Mouse (Mus musculus): Measurements from ENCODE around the gene Nedd9.

DNA sequence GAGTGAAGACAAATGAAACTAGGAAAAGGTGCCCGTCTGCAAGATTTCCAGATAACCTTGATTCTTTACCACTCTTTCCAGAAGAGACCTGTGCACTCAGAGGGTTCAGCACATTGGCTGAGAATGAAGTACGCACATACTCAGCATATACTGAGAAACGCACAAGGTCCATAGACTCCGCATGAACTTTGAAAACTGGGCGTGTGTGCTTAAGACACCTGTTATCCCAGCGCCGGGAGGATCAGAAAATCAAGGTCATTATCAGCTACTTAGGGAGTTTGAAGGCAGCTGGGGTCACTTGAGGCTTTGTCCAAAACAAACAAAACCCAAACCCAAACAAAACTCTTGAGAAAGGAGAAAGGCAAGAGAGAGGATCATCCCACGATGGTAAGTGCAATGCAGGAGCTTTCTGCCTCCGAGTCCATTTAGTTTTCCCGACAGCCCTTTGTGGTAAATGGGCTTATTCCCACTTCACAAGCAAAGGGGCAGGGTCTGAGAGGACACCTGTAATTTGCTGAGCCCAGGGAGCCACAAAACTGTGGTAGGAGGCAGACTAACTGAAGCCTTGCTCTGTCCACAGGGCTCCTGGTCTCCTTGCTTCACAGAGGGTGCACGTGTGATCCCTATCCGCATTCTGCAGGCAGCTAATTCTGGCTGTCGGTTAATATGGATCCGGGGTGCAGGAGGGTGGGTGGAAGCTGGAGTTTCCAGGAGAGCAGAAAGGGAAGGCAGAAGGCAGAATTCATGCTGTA, 153.1 kb downstream of the Nedd9 start:
- TF ChIP-seq GATA1 (IDR thresholded peaks at IDR 0.05; ENCODE audit: low read length) = no peak
- no peak for TF ChIP-seq TAL1 (IDR thresholded peaks at IDR 0.05; ENCODE audit: low read length)
